Comparison of ENCODE assay signal across 9 mouse cellular contexts in genomic region chr7:131539979-131540378, GRCm38 (mm10). TPM values are rescaled to one million over a fixed set of nuclear protein-coding genes. Genes with fewer than 3 reads are reported as not detected.
DNase-seq lines count a peak whose midpoint lies in the region; ATAC-seq and TF ChIP-seq lines count a peak whose summit lies in the region.
"Had no signal": no experiment of that assay in that cellular context is flagged by ENCODE, and none has a peak within 500 bp of the region (broad histone marks: within the 10 kb centered on the region; RNA-seq: fewer than 3 reads in every experiment).

No protein-coding gene starts in this region.

- H3K9me3 ChIP-seq in liver, embryonic 12.5 days (replicated peaks): no peaks in the 10 kb centered on the region
- H3K9me3 ChIP-seq in limb, embryonic 10.5 days (replicated peaks): no peaks in the 10 kb centered on the region
- no peaks in the 10 kb centered on the region for H3K9me3 ChIP-seq in stomach, postnatal 0 days (ENCODE audit: control insufficient read depth, low read length)
- H3K9me3 ChIP-seq: neural tube, embryonic 13.5 days had no signal

- H3K27me3 ChIP-seq in liver, embryonic 12.5 days (replicated peaks): peaks cover 89% of the 10 kb centered on the region
- peaks cover 84% of the 10 kb centered on the region for H3K27me3 ChIP-seq in limb, embryonic 10.5 days (ENCODE audit: low read depth, poor library complexity, severe bottlenecking)
- peaks cover 27% of the 10 kb centered on the region for H3K27me3 ChIP-seq in stomach, postnatal 0 days (ENCODE audit: control insufficient read depth, insufficient read depth, low read length)

- DNase-seq in liver: peak; percentile 80
- peak; percentile 77 to 88 for DNase-seq in cerebellum, postnatal 4 days (ENCODE audit: low spot score in 2 of 2)
- peak; percentile 90 for DNase-seq in gastrocnemius, postnatal 10 days
- peak; percentile 88 for DNase-seq in kidney, adult 18-20 months
- DNase-seq in limb, embryonic 10.5 days (ENCODE audit: low spot score): peak; percentile 93
- DNase-seq in stomach, postnatal 0 days (ENCODE audit: low spot score): peak; percentile 87

- no peak overlapping the region for H3K27ac ChIP-seq in liver, embryonic 12.5 days
- no peak overlapping the region for H3K27ac ChIP-seq in limb, embryonic 10.5 days
- H3K27ac ChIP-seq in stomach, postnatal 0 days (replicated peaks): no peak overlapping the region
- H3K27ac ChIP-seq: neural tube, embryonic 13.5 days had no signal

- H3K9ac ChIP-seq in liver, embryonic 12.5 days: no peak overlapping the region
- H3K9ac ChIP-seq in stomach, postnatal 0 days (ENCODE audit: low read length): no peak overlapping the region
- H3K9ac ChIP-seq: neural tube, embryonic 13.5 days had no signal

- no peak overlapping the region for H3K4me2 ChIP-seq in liver, embryonic 12.5 days
- no peak overlapping the region for H3K4me2 ChIP-seq in stomach, postnatal 0 days (replicated peaks; ENCODE audit: low read depth)
- H3K4me2 ChIP-seq: neural tube, embryonic 13.5 days had no signal

- TF ChIP-seq EP300 in stomach, postnatal 0 days (optimal IDR thresholded peaks at IDR 0.05): no peak

- peak; percentile 93 for TF ChIP-seq CTCF in stomach, postnatal 0 days (IDR thresholded peaks at IDR 0.05; ENCODE audit: low read depth)

- WGBS in liver, embryonic 12.5 days (ENCODE audit: insufficient replicate concordance): 0% methylated on average over 7 of the region's 7 CpGs
- under 1% methylated on average over 7 of the region's 7 CpGs for WGBS in limb, embryonic 10.5 days
- under 1% methylated on average over 7 of the region's 7 CpGs for WGBS in stomach, postnatal 0 days

- no peak overlapping the region for H3K4me3 ChIP-seq in liver, embryonic 12.5 days
- no peak overlapping the region for H3K4me3 ChIP-seq in limb, embryonic 10.5 days
- H3K4me3 ChIP-seq in stomach, postnatal 0 days (ENCODE audit: low read depth, low read length): no peak overlapping the region
- H3K4me3 ChIP-seq: neural tube, embryonic 13.5 days had no signal

- H3K4me1 ChIP-seq in liver, embryonic 12.5 days: peaks cover 17% of the 10 kb centered on the region
- peaks cover 32% of the 10 kb centered on the region for H3K4me1 ChIP-seq in limb, embryonic 10.5 days
- H3K4me1 ChIP-seq in stomach, postnatal 0 days (replicated peaks; ENCODE audit: control insufficient read depth, insufficient read depth): peaks cover 8% of the 10 kb centered on the region

- ATAC-seq in liver, embryonic 12.5 days: no peak
- ATAC-seq in monocyte, adult 5-6 weeks (replicated peaks; ENCODE audit: insufficient number of reproducible peaks, low FRiP score, low TSS enrichment, poor library complexity, severe bottlenecking): peak; percentile 44; the same call in 1 of the 2 replicates
- ATAC-seq in stomach, postnatal 0 days (ENCODE audit: low FRiP score, low TSS enrichment): peak; percentile 72; the same call in 1 of the 2 replicates

- no peaks in the 10 kb centered on the region for H3K36me3 ChIP-seq in liver, embryonic 12.5 days
- no peaks in the 10 kb centered on the region for H3K36me3 ChIP-seq in limb, embryonic 10.5 days
- no peaks in the 10 kb centered on the region for H3K36me3 ChIP-seq in stomach, postnatal 0 days (ENCODE audit: control insufficient read depth, insufficient read depth, low read length)
- H3K36me3 ChIP-seq: neural tube, embryonic 13.5 days had no signal

RNA-seq across cellular contexts. Expression of gene Hmx3, which starts 2.7 kb away (rescaled TPM):
- not detected in 2 replicates for polyA plus RNA-seq in liver, embryonic 12.5 days (2016; fragmentation: Nextera tagmentation; extraction: Ambion mirVana)
- total RNA-seq in gastrocnemius, postnatal 10 days (2021): not detected
- polyA plus RNA-seq in limb, embryonic 10.5 days (2016; fragmentation: Nextera tagmentation; extraction: Ambion mirVana): not detected in 2 replicates
- total RNA-seq in monocyte, adult 5-6 weeks (2017): not detected in 3 replicates
- polyA plus RNA-seq in stomach, postnatal 0 days (2015; fragmentation: Nextera tagmentation; extraction: Ambion mirVana): 0.82 and 1.1 TPM in 2 replicates

RNA-seq across cellular contexts. Expression of gene Hmx2, which starts 8.6 kb away (rescaled TPM):
- polyA plus RNA-seq in liver, embryonic 12.5 days (2016; fragmentation: Nextera tagmentation; extraction: Ambion mirVana): not detected in 2 replicates
- total RNA-seq in gastrocnemius, postnatal 10 days (2021): not detected
- not detected in 2 replicates for polyA plus RNA-seq in limb, embryonic 10.5 days (2016; fragmentation: Nextera tagmentation; extraction: Ambion mirVana)
- not detected in 3 replicates for total RNA-seq in monocyte, adult 5-6 weeks (2017)
- 0.34 and 0.74 TPM in 2 replicates for polyA plus RNA-seq in stomach, postnatal 0 days (2015; fragmentation: Nextera tagmentation; extraction: Ambion mirVana)

RNA-seq across cellular contexts. Expression of gene Bub3, which starts 20.0 kb away (rescaled TPM):
- 151 and 152 TPM in 2 replicates for polyA plus RNA-seq in liver, embryonic 12.5 days (2016; fragmentation: Nextera tagmentation; extraction: Ambion mirVana)
- total RNA-seq in gastrocnemius, postnatal 10 days (2021): 10 to 100 TPM; 37.3 to 37.9 TPM
- 338 and 339 TPM in 2 replicates for polyA plus RNA-seq in limb, embryonic 10.5 days (2016; fragmentation: Nextera tagmentation; extraction: Ambion mirVana)
- 54.8 to 73.5 TPM (median 65.2 TPM) in 3 replicates for total RNA-seq in monocyte, adult 5-6 weeks (2017)
- polyA plus RNA-seq in stomach, postnatal 0 days (2015; fragmentation: Nextera tagmentation; extraction: Ambion mirVana): 78.5 and 86.0 TPM in 2 replicates
